Mouse (Mus musculus) lung, embryonic 14.5 days (tissue): ENCODE measurements around the gene Prickle3. TPM values are rescaled to one million over a fixed set of nuclear protein-coding genes. Genes with fewer than 3 reads are reported as not detected.

Experiments
- ATAC-seq: fragments of 200-750 bp; cut with Nextera tagmentation; 2 replicates; pipeline ENCODE4 v1.8.0; 2017; ENCODE audit warnings: mild to moderate bottlenecking, moderate TSS enrichment, moderate library complexity; ENCODE audit not compliant: insufficient read depth
- DNase-seq: peaks from one replicate; pipeline ENCODE4 v3.0.0-alpha.2; 2015
- H3K27ac ChIP-seq: fragments of 300-500 bp; sonication (generic); 2 replicates; pipeline ENCODE4 v1.5.1; 2014; ENCODE audit warnings: low read depth, mild to moderate bottlenecking, moderate library complexity
- H3K27me3 ChIP-seq: fragments of 300-500 bp; sonication (generic); 2 replicates; pipeline ENCODE4 v1.6.1; 2014; ENCODE audit warnings: low read length, control low read depth; ENCODE audit not compliant: insufficient read depth
- H3K36me3 ChIP-seq: fragments of 300-500 bp; sonication (generic); 2 replicates; pipeline ENCODE4 v1.6.1; 2014; ENCODE audit warnings: control low read depth; ENCODE audit not compliant: insufficient read depth
- H3K4me1 ChIP-seq: fragments of 300-500 bp; sonication (generic); 2 replicates; pipeline ENCODE4 v1.6.1; 2014; ENCODE audit warnings: antibody characterized with exemption, control low read depth; ENCODE audit not compliant: insufficient read depth
- H3K4me2 ChIP-seq: fragments of 300-500 bp; sonication (generic); 2 replicates; pipeline ENCODE4 v1.6.1; 2014; ENCODE audit warnings: mild to moderate bottlenecking
- H3K4me3 ChIP-seq: fragments of 300-500 bp; sonication (generic); 2 replicates; pipeline ENCODE4 v1.5.1; 2014; ENCODE audit warnings: low read depth, low read length
- H3K9ac ChIP-seq: fragments of 300-500 bp; sonication (generic); 2 replicates; pipeline ENCODE4 v1.6.1; 2014
- H3K9me3 ChIP-seq: fragments of 300-500 bp; sonication (generic); 2 replicates; pipeline ENCODE4 v1.6.1; 2016; ENCODE audit warnings: low read depth, low read length, control low read depth
- CTCF ChIP-seq: IDR thresholded peaks from 2 replicates; pipeline ENCODE4 v1.5.1; 2016; ENCODE audit warnings: antibody characterized with exemption, low read depth
- WGBS: fragments of 180-500 bp; shearing (Covaris S2); extraction: QIAGEN DNeasy Blood & Tissue Kit; methylation state at CpG from one replicate; pipeline ENCODE4 v1.1.7; 2014; 5-methylcytosine and 5-hydroxymethylcytosine counted together
- polyA plus RNA-seq: library from polyadenylated mRNA; unstranded; fragments of >200 nt; fragmentation: Nextera tagmentation; extraction: Ambion mirVana; gene quantifications from 2 replicates; pipeline ENCODE4 v1.2.1, GENCODE M21; 2014

The Prickle3 gene
- polyA plus RNA-seq, 1 experiment from 2014 or later: 8.6 TPM

GRCm38 (mm10) chrX:7673578-7674281 is 16.7 kb downstream of the Prickle3 start:
- ATAC-seq (peak; percentile 39; the same call in 1 of the 2 replicates), DNase-seq (peak; percentile 59)
- no peak overlapping the region for H3K9ac ChIP-seq
- no peaks in the 10 kb centered on the region for H3K36me3 ChIP-seq
- H3K27me3 ChIP-seq: no peaks in the 10 kb centered on the region
- H3K4me1 ChIP-seq: no peaks in the 10 kb centered on the region
- 20% methylated on average over 11 of the region's 12 CpGs for WGBS
- H3K4me3 ChIP-seq: 0 out of 2 replicates have a peak overlapping the region, but pooled peaks have one; percentile 22
- H3K9me3 ChIP-seq: no peaks in the 10 kb centered on the region
- no peak for TF ChIP-seq CTCF
- peak overlapping the region; percentile 57 for H3K4me2 ChIP-seq
- H3K27ac ChIP-seq: peak overlapping the region; percentile 30; the same call in 1 of the 2 replicates

- Histone ChIP-seq H3K4me3 (peak overlapping the region; percentile 22), H3K4me2 (peak overlapping the region; percentile 57), H3K27ac (peak overlapping the region; percentile 32; the same call in 1 of the 2 replicates), H3K27me3 (no peaks in the 10 kb centered on the region), H3K9ac (peak overlapping the region; percentile 27; the same call in 1 of the 2 replicates), H3K4me1 (no peaks in the 10 kb centered on the region), H3K9me3 (no peaks in the 10 kb centered on the region), H3K36me3 (no peaks in the 10 kb centered on the region)
- WGBS: 25% methylated on average over 28 of the region's 28 CpGs
- peak; percentile 7; the same call in 1 of the 2 replicates for ATAC-seq
- no peak for DNase-seq
- TF ChIP-seq CTCF: no peak; the same call in 1 of the 2 replicates
Observed at GRCm38 (mm10) chrX:7674284-7675000, 17.4 kb downstream of the Prickle3 start.

- H3K9ac ChIP-seq: no peak overlapping the region
- no peak overlapping the region for H3K27ac ChIP-seq
- H3K36me3 ChIP-seq: no peaks in the 10 kb centered on the region
- no peaks in the 10 kb centered on the region for H3K27me3 ChIP-seq
- H3K9me3 ChIP-seq: no peaks in the 10 kb centered on the region
- no peak for DNase-seq
- H3K4me3 ChIP-seq: peak overlapping the region; percentile 22
- H3K4me2 ChIP-seq: peak overlapping the region; percentile 57
- H3K4me1 ChIP-seq: no peaks in the 10 kb centered on the region
- no peak for TF ChIP-seq CTCF
- WGBS: 37% methylated on average over 10 of the region's 10 CpGs
- no peak for ATAC-seq
Observed at GRCm38 (mm10) chrX:7675001-7675380, 17.9 kb downstream of the Prickle3 start.

- WGBS: 32% methylated on average over 3 of the region's 3 CpGs
- Histone ChIP-seq H3K27ac (no peak overlapping the region), H3K27me3 (no peaks in the 10 kb centered on the region), H3K4me2 (no peak overlapping the region), H3K36me3 (no peaks in the 10 kb centered on the region), H3K9ac (no peak overlapping the region), H3K9me3 (no peaks in the 10 kb centered on the region), H3K4me3 (no peak overlapping the region), H3K4me1 (no peaks in the 10 kb centered on the region)
- no peak for ATAC-seq
- TF ChIP-seq CTCF: peak; percentile 22; the same call in 1 of the 2 replicates
- no peak for DNase-seq
Observed at GRCm38 (mm10) chrX:7678986-7679385, 21.9 kb downstream of the Prickle3 start.

GRCm38 (mm10) chrX:7679405-7680056 is 22.5 kb downstream of the Prickle3 start:
- no peak overlapping the region for H3K27ac ChIP-seq

GRCm38 (mm10) chrX:7680057-7680412 is 23.0 kb downstream of the Prickle3 start:
- H3K36me3 ChIP-seq: no peaks in the 10 kb centered on the region
- peak overlapping the region; percentile 58 for H3K4me2 ChIP-seq
- peak overlapping the region; percentile 21 for H3K4me3 ChIP-seq
- no peak overlapping the region for H3K27ac ChIP-seq
- no peaks in the 10 kb centered on the region for H3K27me3 ChIP-seq
- TF ChIP-seq CTCF: no peak
- H3K9me3 ChIP-seq: no peaks in the 10 kb centered on the region
- WGBS: 29% methylated on average over 11 of the region's 12 CpGs
- DNase-seq (no peak), ATAC-seq (no peak)
- no peaks in the 10 kb centered on the region for H3K4me1 ChIP-seq
- H3K9ac ChIP-seq: no peak overlapping the region

More at GRCm38 (mm10) chrX:7679405-7680056, 22.5 kb downstream of the Prickle3 start:
- no peaks in the 10 kb centered on the region for H3K36me3 ChIP-seq
- peak; percentile 98 for ATAC-seq
- no peak overlapping the region for H3K9ac ChIP-seq
- no peaks in the 10 kb centered on the region for H3K9me3 ChIP-seq
- H3K4me3 ChIP-seq: peak overlapping the region; percentile 21
- peak; percentile 85 for TF ChIP-seq CTCF
- H3K4me2 ChIP-seq: peak overlapping the region; percentile 58
- H3K4me1 ChIP-seq: no peaks in the 10 kb centered on the region
- no peaks in the 10 kb centered on the region for H3K27me3 ChIP-seq
- 8% methylated on average over 27 of the region's 27 CpGs for WGBS
- DNase-seq: peak; percentile 94

GRCm38 (mm10) chrX:7680864-7681263 is 23.8 kb downstream of the Prickle3 start, which contains the start of gene Magix:
TSS of gene Magix (minus strand) at chrX:7681251.
- H3K36me3 ChIP-seq: no peaks in the 10 kb centered on the region
- ATAC-seq (no peak), DNase-seq (no peak)
- peak within 1 kb of the TSS; percentile 58 for H3K4me2 ChIP-seq
- no peak within 1 kb of the TSS for H3K27ac ChIP-seq
- peak within 1 kb of the TSS; percentile 21 for H3K4me3 ChIP-seq
- no peaks in the 10 kb centered on the region for H3K27me3 ChIP-seq
- no peaks in the 10 kb centered on the region for H3K9me3 ChIP-seq
- WGBS: 63% methylated on average over 14 of the region's 14 CpGs
- H3K9ac ChIP-seq: no peak within 1 kb of the TSS
- no peak for TF ChIP-seq CTCF
- H3K4me1 ChIP-seq: no peaks in the 10 kb centered on the region
